Mouse (Mus musculus) intestine, embryonic 16.5 days (tissue): ENCODE data around the gene Treh. TPM values are rescaled to one million over a fixed set of nuclear protein-coding genes. Genes with fewer than 3 reads are reported as not detected.

Source experiments
- ATAC-seq: fragments of 200-750 bp; cut with Nextera tagmentation; 2 replicates; pipeline ENCODE4 v1.8.0; 2017; ENCODE audit warnings: moderate TSS enrichment, moderate library complexity
- H3K27ac ChIP-seq: fragments of 300-500 bp; sonication (generic); 2 replicates; pipeline ENCODE4 v1.5.1; 2014; ENCODE audit warnings: mild to moderate bottlenecking, low read length
- H3K27me3 ChIP-seq: fragments of 300-500 bp; sonication (generic); replicated peaks from 2 replicates; pipeline ENCODE4 v1.6.1; 2014; ENCODE audit warnings: low read length, control low read depth, mixed read lengths; ENCODE audit not compliant: control insufficient read depth, insufficient read depth
- H3K36me3 ChIP-seq: fragments of 300-500 bp; sonication (generic); 2 replicates; pipeline ENCODE4 v1.6.1; 2014; ENCODE audit warnings: low read length, control low read depth; ENCODE audit not compliant: control insufficient read depth, insufficient read depth
- H3K4me1 ChIP-seq: fragments of 300-500 bp; sonication (generic); 2 replicates; pipeline ENCODE4 v1.6.1; 2014; ENCODE audit warnings: low read length, control low read depth, mixed read lengths; ENCODE audit not compliant: control insufficient read depth, insufficient read depth
- H3K4me2 ChIP-seq: fragments of 300-500 bp; sonication (generic); 2 replicates; pipeline ENCODE4 v1.6.1; 2014; ENCODE audit warnings: low read depth, low read length, control low read depth
- H3K4me3 ChIP-seq: fragments of 300-500 bp; sonication (generic); 2 replicates; pipeline ENCODE4 v1.5.1; 2014; ENCODE audit warnings: mild to moderate bottlenecking, low read length
- H3K9ac ChIP-seq: fragments of 300-500 bp; sonication (generic); 2 replicates; pipeline ENCODE4 v1.6.1; 2014; ENCODE audit warnings: low read depth, low read length
- H3K9me3 ChIP-seq: fragments of 300-500 bp; sonication (generic); 2 replicates; pipeline ENCODE4 v1.6.1; 2016; ENCODE audit warnings: low read length, control low read depth; ENCODE audit not compliant: control insufficient read depth
- WGBS: fragments of 180-500 bp; shearing (Covaris S2); extraction: QIAGEN DNeasy Blood & Tissue Kit; methylation state at CpG from one replicate; pipeline ENCODE4 v1.1.7; 2014; 5-methylcytosine and 5-hydroxymethylcytosine counted together
- polyA plus RNA-seq: library from polyadenylated mRNA; unstranded; fragments of >200 nt; fragmentation: Nextera tagmentation; extraction: Ambion mirVana; gene quantifications from 2 replicates; pipeline ENCODE4 v1.2.1, GENCODE M21; 2015

The Treh gene
- polyA plus RNA-seq, 1 experiment from 2014 or later = 0.09 TPM

DNA sequence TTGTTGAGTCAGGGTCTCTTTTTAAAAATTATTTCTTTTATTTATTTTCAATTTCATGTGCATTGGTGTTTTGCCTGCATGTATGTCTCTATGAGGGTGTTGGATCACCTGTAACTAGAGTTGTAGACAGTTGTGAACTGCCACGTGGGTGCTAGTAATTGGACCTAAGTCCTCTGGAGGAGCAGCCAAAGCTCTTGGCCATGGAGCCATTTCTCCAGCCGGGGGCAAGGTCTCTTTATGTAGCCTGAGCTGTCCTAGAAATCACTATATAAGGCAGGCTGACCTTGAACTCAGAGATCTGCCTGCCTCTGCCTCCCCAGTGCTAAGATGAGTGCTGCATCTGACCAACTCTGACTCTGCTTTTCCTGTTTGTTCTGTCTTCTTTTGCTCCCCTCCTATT is 28.8 kb upstream of the Treh start:
- Histone ChIP-seq H3K27me3 (no peaks in the 10 kb centered on the region), H3K36me3 (no peaks in the 10 kb centered on the region), H3K27ac (no peak overlapping the region), H3K4me1 (peaks cover 3% of the 10 kb centered on the region; the same call in 1 of the 2 replicates), H3K9ac (no peak overlapping the region), H3K9me3 (no peaks in the 10 kb centered on the region), H3K4me3 (no peak overlapping the region), H3K4me2 (no peak overlapping the region)
- WGBS = 87% methylated on average over 2 of the region's 2 CpGs
- ATAC-seq = no peak

GRCm38 (mm10) chr9:44645481-44645880 is 27.6 kb upstream of the Treh start:
- no peak overlapping the region for H3K4me2 ChIP-seq
- no peak for ATAC-seq
- no peaks in the 10 kb centered on the region for H3K9me3 ChIP-seq
- no peak overlapping the region for H3K9ac ChIP-seq
- no peaks in the 10 kb centered on the region for H3K27me3 ChIP-seq
- 63% methylated on average over 5 of the region's 5 CpGs for WGBS
- H3K27ac ChIP-seq = no peak overlapping the region
- H3K36me3 ChIP-seq = no peaks in the 10 kb centered on the region
- no peak overlapping the region for H3K4me3 ChIP-seq
- peaks cover 3% of the 10 kb centered on the region; the same call in 1 of the 2 replicates for H3K4me1 ChIP-seq

- WGBS = 62% methylated on average over 15 of the region's 15 CpGs
- peaks cover 3% of the 10 kb centered on the region; the same call in 1 of the 2 replicates for H3K4me1 ChIP-seq
- H3K4me2 ChIP-seq = no peak overlapping the region
- H3K9ac ChIP-seq = 0 out of 2 replicates have a peak overlapping the region, but pooled peaks have one; percentile 6
- H3K9me3 ChIP-seq = no peaks in the 10 kb centered on the region
- no peaks in the 10 kb centered on the region for H3K27me3 ChIP-seq
- no peak overlapping the region for H3K27ac ChIP-seq
- no peaks in the 10 kb centered on the region for H3K36me3 ChIP-seq
- no peak overlapping the region for H3K4me3 ChIP-seq
- ATAC-seq = no peak
These were observed 27.1 kb upstream of the Treh start for GRCm38 (mm10) chr9:44645924-44646323.

DNA sequence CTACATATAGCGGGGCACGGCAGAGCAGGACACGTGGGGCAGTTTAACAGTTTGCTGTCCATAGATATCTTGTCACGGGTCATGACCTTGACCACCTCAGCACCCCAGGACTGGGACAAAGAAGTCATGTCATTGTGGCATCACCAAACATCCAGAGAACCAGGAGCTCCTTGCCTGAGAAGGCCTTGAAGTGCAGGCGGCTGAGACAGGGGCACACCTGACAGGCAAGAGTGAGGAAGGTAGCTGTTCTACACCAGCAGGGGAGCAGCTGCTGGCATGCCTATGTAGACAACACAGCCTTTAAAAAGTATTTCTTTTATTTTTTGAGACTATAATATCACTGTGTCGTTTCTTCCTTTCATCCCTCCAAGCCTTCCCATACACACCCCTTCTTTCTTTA is 26.7 kb upstream of the Treh start:
- Histone ChIP-seq H3K9me3 (no peaks in the 10 kb centered on the region), H3K27ac (no peak overlapping the region), H3K4me1 (peaks cover 3% of the 10 kb centered on the region; the same call in 1 of the 2 replicates), H3K4me3 (no peak overlapping the region), H3K36me3 (no peaks in the 10 kb centered on the region), H3K9ac (0 out of 2 replicates have a peak overlapping the region, but pooled peaks have one; percentile 6), H3K27me3 (no peaks in the 10 kb centered on the region), H3K4me2 (no peak overlapping the region)
- ATAC-seq = no peak
- WGBS = 80% methylated on average over 6 of the region's 6 CpGs

GRCm38 (mm10) chr9:44647026-44647425 is 26.0 kb upstream of the Treh start:
- H3K27me3 ChIP-seq = no peaks in the 10 kb centered on the region
- H3K4me3 ChIP-seq = no peak overlapping the region
- ATAC-seq = no peak
- no peak overlapping the region for H3K27ac ChIP-seq
- WGBS = 93% methylated on average over 8 of the region's 8 CpGs
- no peaks in the 10 kb centered on the region for H3K36me3 ChIP-seq
- no peaks in the 10 kb centered on the region for H3K9me3 ChIP-seq
- peaks cover 3% of the 10 kb centered on the region; the same call in 1 of the 2 replicates for H3K4me1 ChIP-seq
- no peak overlapping the region for H3K9ac ChIP-seq
- no peak overlapping the region for H3K4me2 ChIP-seq

- H3K27ac ChIP-seq = no peak overlapping the region
- 83% methylated on average over 4 of the region's 4 CpGs for WGBS
- no peak for ATAC-seq
- H3K9me3 ChIP-seq = no peaks in the 10 kb centered on the region
- H3K4me1 ChIP-seq = peaks cover 3% of the 10 kb centered on the region; the same call in 1 of the 2 replicates
- no peaks in the 10 kb centered on the region for H3K36me3 ChIP-seq
- no peak overlapping the region for H3K9ac ChIP-seq
- H3K4me2 ChIP-seq = no peak overlapping the region
- no peak overlapping the region for H3K4me3 ChIP-seq
- H3K27me3 ChIP-seq = no peaks in the 10 kb centered on the region
These were observed 25.4 kb upstream of the Treh start for GRCm38 (mm10) chr9:44647656-44648055.

- Histone ChIP-seq H3K36me3 (no peaks in the 10 kb centered on the region), H3K27me3 (no peaks in the 10 kb centered on the region), H3K9ac (no peak overlapping the region), H3K27ac (no peak overlapping the region), H3K4me3 (no peak overlapping the region), H3K4me1 (peaks cover 3% of the 10 kb centered on the region; the same call in 1 of the 2 replicates), H3K9me3 (no peaks in the 10 kb centered on the region), H3K4me2 (no peak overlapping the region)
- ATAC-seq = no peak
- 71% methylated on average over 7 of the region's 7 CpGs for WGBS
These were observed 24.2 kb upstream of the Treh start for GRCm38 (mm10) chr9:44648881-44649281.

GRCm38 (mm10) chr9:44652027-44652426 is 21.0 kb upstream of the Treh start:
- H3K4me1 ChIP-seq = peaks cover 5% of the 10 kb centered on the region
- H3K36me3 ChIP-seq = no peaks in the 10 kb centered on the region
- peak; percentile 71; the same call in 1 of the 2 replicates for ATAC-seq
- no peaks in the 10 kb centered on the region for H3K27me3 ChIP-seq
- no peak overlapping the region for H3K4me3 ChIP-seq
- no peaks in the 10 kb centered on the region for H3K9me3 ChIP-seq
- 11% methylated on average over 8 of the region's 8 CpGs for WGBS
- no peak overlapping the region for H3K27ac ChIP-seq
- H3K4me2 ChIP-seq = no peak overlapping the region
- H3K9ac ChIP-seq = no peak overlapping the region

DNA sequence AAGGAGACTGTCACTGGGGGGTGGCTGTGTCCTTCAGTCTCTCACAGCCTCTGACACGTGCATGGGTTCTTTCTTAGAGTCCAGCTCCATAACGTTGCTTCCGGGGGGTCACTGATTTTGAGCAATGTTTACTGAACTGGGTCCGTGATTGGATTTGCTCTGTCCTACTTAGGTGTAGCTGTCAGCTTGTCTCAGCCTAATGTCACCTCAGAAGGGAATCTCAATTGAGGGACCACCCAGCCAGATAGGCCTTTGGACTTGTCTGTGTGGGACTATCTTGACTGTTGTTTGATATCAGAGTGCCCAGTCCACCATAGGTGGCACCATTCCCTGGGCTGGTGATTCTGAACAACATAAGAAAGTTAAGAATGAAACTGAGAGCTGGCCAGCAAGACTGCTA is 19.1 kb upstream of the Treh start:
- peaks cover 5% of the 10 kb centered on the region for H3K4me1 ChIP-seq
- H3K27me3 ChIP-seq = no peaks in the 10 kb centered on the region
- H3K9ac ChIP-seq = no peak overlapping the region
- H3K27ac ChIP-seq = no peak overlapping the region
- ATAC-seq = no peak
- no peaks in the 10 kb centered on the region for H3K9me3 ChIP-seq
- no peak overlapping the region for H3K4me2 ChIP-seq
- 75% methylated on average over 4 of the region's 4 CpGs for WGBS
- no peaks in the 10 kb centered on the region for H3K36me3 ChIP-seq
- H3K4me3 ChIP-seq = no peak overlapping the region
